In genomic region chrX:133734984-133735383, GRCm38 (mm10) we compare ENCODE assay signal across 8 mouse cellular contexts. TPM values are rescaled to one million over a fixed set of nuclear protein-coding genes. Genes with fewer than 3 reads are reported as not detected.
DNase-seq lines count a peak whose midpoint lies in the region; ATAC-seq and TF ChIP-seq lines count a peak whose summit lies in the region.
"Had no signal": no experiment of that assay in that cellular context is flagged by ENCODE, and none has a peak within 500 bp of the region (broad histone marks: within the 10 kb centered on the region; RNA-seq: fewer than 3 reads in every experiment).

No protein-coding gene starts in this region.

- H3K36me3 ChIP-seq in kidney, adult 2 months (ENCODE audit: control insufficient read depth, insufficient read depth, low read length) = no peaks in the 10 kb centered on the region
- no peaks in the 10 kb centered on the region for H3K36me3 ChIP-seq in kidney, embryonic 16.5 days (ENCODE audit: insufficient read depth, low read length)

- no peaks in the 10 kb centered on the region for H3K27me3 ChIP-seq in kidney, adult 2 months (replicated peaks; ENCODE audit: control insufficient read depth, insufficient read depth, low read length)
- H3K27me3 ChIP-seq in kidney, embryonic 16.5 days (ENCODE audit: insufficient read depth, low read length) = 0 out of 2 replicates have a peak, but pooled peaks cover 3% of the 10 kb centered on the region

- ATAC-seq in kidney, embryonic 16.5 days (ENCODE audit: low FRiP score, low TSS enrichment) = no peak

- TF ChIP-seq CTCF in kidney, adult 2 months (conservative IDR thresholded peaks at IDR 0.05; ENCODE audit: insufficient read depth, insufficient read length, low read depth, low read length) = peak; percentile 46; the same call in 1 of the 2 replicates

- H3K9ac ChIP-seq in kidney, embryonic 16.5 days (replicated peaks; ENCODE audit: low read length) = no peak overlapping the region

- intact Hi-C loops in heart, postnatal 36 days (cut with DNase I) = loop anchor here (5.0 to 10.0 kb wide), 2 partner anchors 137 to 290 kb away; no protein-coding TSS in a partner anchor

- no peak overlapping the region for H3K4me2 ChIP-seq in kidney, embryonic 16.5 days (replicated peaks; ENCODE audit: low read depth, low read length)

- 20% methylated on average over 6 of the region's 6 CpGs for WGBS in kidney, adult 2 months
- WGBS in kidney, embryonic 16.5 days = 56% methylated on average over 6 of the region's 6 CpGs

- no peak overlapping the region for H3K4me3 ChIP-seq in kidney, adult 2 months (ENCODE audit: insufficient read depth, low read depth, low read length)
- H3K4me3 ChIP-seq in kidney, embryonic 16.5 days (ENCODE audit: low read length) = no peak overlapping the region
- H3K4me3 ChIP-seq: erythroblast, embryonic 14.5 days had no signal

- H3K27ac ChIP-seq in kidney, adult 2 months (ENCODE audit: insufficient read depth, low read depth, low read length) = peak overlapping the region; percentile 68; the same call in 1 of the 2 replicates
- no peak overlapping the region for H3K27ac ChIP-seq in kidney, embryonic 16.5 days (ENCODE audit: low read length)

- no peaks in the 10 kb centered on the region for H3K9me3 ChIP-seq in kidney, embryonic 16.5 days (ENCODE audit: low read length)

- TF ChIP-seq POLR2A in kidney, adult 2 months (IDR thresholded peaks at IDR 0.05; ENCODE audit: low read depth, low read length) = no peak

- no peaks in the 10 kb centered on the region for H3K4me1 ChIP-seq in kidney, adult 2 months (ENCODE audit: control insufficient read depth, insufficient read depth, low read length)
- no peaks in the 10 kb centered on the region for H3K4me1 ChIP-seq in kidney, embryonic 16.5 days (ENCODE audit: insufficient read depth, low read length)

- DNase-seq in kidney, adult 2 months = peak; percentile 29
- DNase-seq in ES-CJ7 (ENCODE audit: low read depth, low spot score) = peak; percentile 36
- DNase-seq in adrenal gland, postnatal 10 days = peak; percentile 45
- peak; percentile 36 to 57 for DNase-seq in heart, postnatal 36 days
- peak; percentile 58 for DNase-seq in lung, postnatal 10 days
- DNase-seq in thymus, postnatal 36 days = peak; percentile 2 to 6

RNA-seq across cellular contexts. Expression of gene Pcdh19, which starts 46.2 kb away (rescaled TPM):
- 0.44 and 0.48 TPM in 2 replicates for polyA plus RNA-seq in kidney, adult 2 months (2012; rRNA removed)
- 2.5 and 4.7 TPM in 2 replicates for polyA plus RNA-seq in kidney, embryonic 16.5 days (2015; fragmentation: Nextera tagmentation; extraction: Ambion mirVana)
- 10 to 100 TPM in 1 of 2 experiments, 1 to 10 TPM in 1; 9.5 to 11.4 TPM for total RNA-seq in adrenal gland, postnatal 10 days (2021)
- 10 to 100 TPM in 1 of 2 experiments, 1 to 10 TPM in 1; 9.9 to 11.9 TPM for total RNA-seq in heart, postnatal 36 days (2021)
- polyA plus RNA-seq: erythroblast, embryonic 14.5 days had no signal

Comparison
In these comparisons a context has a peak if more than half of its experiments do, and no peak if none do; other contexts are left out.
1. DNase-seq: peak in every context shown above with its lines; median percentile 58 in lung, postnatal 10 days; 46 in heart, postnatal 36 days; 45 in adrenal gland, postnatal 10 days; 36 in ES-CJ7; 29 in kidney, adult 2 months; 4 in thymus, postnatal 36 days.